Mouse (Mus musculus) right cerebral cortex, adult 2 months (tissue): Measurements from ENCODE around the gene Tada2a.

Experiments
- DNase-seq, 2 experiments: peaks; one replicate each; pipeline ENCODE4 v3.0.0; 2021 to 2022; ENCODE audit warnings: low spot score in 2 of 2

Gene Tada2a

GRCm38 (mm10) chr11:84066071-84066481, 63.3 kb downstream of the Tada2a start:
- DNase-seq, result peak in 1 of 2 experiments; percentile 42

GRCm38 (mm10) chr11:84063631-84064209, 65.7 kb downstream of the Tada2a start:
- DNase-seq, result no peak

GRCm38 (mm10) chr11:84062805-84063204, 66.6 kb downstream of the Tada2a start:
- no peak for DNase-seq

- DNase-seq, result no peak
Measured at GRCm38 (mm10) chr11:84061881-84062280, 67.5 kb downstream of the Tada2a start.

- DNase-seq, result no peak
Measured at GRCm38 (mm10) chr11:84060635-84061034, 68.8 kb downstream of the Tada2a start.

- no peak for DNase-seq
Measured at GRCm38 (mm10) chr11:84059784-84060183, 69.6 kb downstream of the Tada2a start.

GRCm38 (mm10) chr11:84057418-84057817, 72.0 kb downstream of the Tada2a start:
- no peak for DNase-seq

GRCm38 (mm10) chr11:84053524-84054163, 75.8 kb downstream of the Tada2a start:
- DNase-seq, result peak in 1 of 2 experiments; percentile 57

- no peak for DNase-seq
Measured at GRCm38 (mm10) chr11:84053055-84053454, 76.3 kb downstream of the Tada2a start.

GRCm38 (mm10) chr11:84048411-84048810, 81.0 kb downstream of the Tada2a start:
- peak in 1 of 2 experiments; percentile 32 for DNase-seq

GRCm38 (mm10) chr11:84047270-84047669, 82.1 kb downstream of the Tada2a start:
- no peak for DNase-seq

- DNase-seq, result no peak
Measured at GRCm38 (mm10) chr11:84044988-84045387, 84.4 kb downstream of the Tada2a start.

- DNase-seq, result peak; percentile 67 to 83
Measured at GRCm38 (mm10) chr11:84042808-84043762, 86.3 kb downstream of the Tada2a start.

- DNase-seq, result no peak
Measured at GRCm38 (mm10) chr11:84040621-84041020, 88.8 kb downstream of the Tada2a start.

GRCm38 (mm10) chr11:84033671-84034070, 95.7 kb downstream of the Tada2a start:
- DNase-seq, result no peak

GRCm38 (mm10) chr11:84032559-84032958, 96.8 kb downstream of the Tada2a start:
- DNase-seq, result no peak

- peak; percentile 71 to 82 for DNase-seq
Measured at GRCm38 (mm10) chr11:84031971-84032370, 97.4 kb downstream of the Tada2a start.
